Mouse (Mus musculus) hindbrain, postnatal 0 days (tissue): ENCODE results near the gene Jagn1. TPM values are rescaled to one million over a fixed set of nuclear protein-coding genes. Genes with fewer than 3 reads are reported as not detected.
A peak's percentile ranks its signal among the peaks of the same experiment; 100 is the strongest.

ENCODE experiments used
- ATAC-seq: fragments of 200-750 bp; cut with Nextera tagmentation; 2 replicates; pipeline ENCODE4 v1.8.0; 2017; ENCODE audit warnings: mild to moderate bottlenecking, moderate TSS enrichment, moderate library complexity
- DNase-seq: peaks from one replicate; pipeline ENCODE4 v3.0.0-alpha.2; 2015; ENCODE audit warnings: low spot score
- H3K27ac ChIP-seq: fragments of 300-500 bp; sonication (generic); 2 replicates; pipeline ENCODE4 v1.5.1; 2014; ENCODE audit warnings: mild to moderate bottlenecking
- H3K27me3 ChIP-seq: fragments of 300-500 bp; sonication (generic); 2 replicates; pipeline ENCODE4 v1.6.1; 2014; ENCODE audit warnings: low read length, mixed read lengths; ENCODE audit not compliant: insufficient read depth
- H3K36me3 ChIP-seq: fragments of 300-500 bp; sonication (generic); 2 replicates; pipeline ENCODE4 v1.6.1; 2014; ENCODE audit warnings: low read length, mixed read lengths; ENCODE audit not compliant: insufficient read depth
- H3K4me1 ChIP-seq: fragments of 300-500 bp; sonication (generic); 2 replicates; pipeline ENCODE4 v1.6.1; 2014; ENCODE audit warnings: antibody characterized with exemption, low read length, mixed read lengths; ENCODE audit not compliant: insufficient read depth
- H3K4me2 ChIP-seq: fragments of 300-500 bp; sonication (generic); 2 replicates; pipeline ENCODE4 v1.6.1; 2014; ENCODE audit warnings: low read depth, mild to moderate bottlenecking, low read length, moderate library complexity, mixed read lengths
- H3K4me3 ChIP-seq: fragments of 300-500 bp; sonication (generic); 2 replicates; pipeline ENCODE4 v1.5.1; 2014; ENCODE audit warnings: low read length
- H3K9ac ChIP-seq: fragments of 300-500 bp; sonication (generic); replicated peaks from 2 replicates; pipeline ENCODE4 v1.6.1; 2014; ENCODE audit warnings: mild to moderate bottlenecking, low read length, moderate library complexity, mixed read lengths
- H3K9me3 ChIP-seq: fragments of 300-500 bp; sonication (generic); 2 replicates; pipeline ENCODE4 v1.6.1; 2016; ENCODE audit warnings: low read length, mixed read lengths
- CTCF ChIP-seq: IDR thresholded peaks from 2 replicates; pipeline ENCODE4 v1.5.1; 2016; ENCODE audit warnings: antibody characterized with exemption, control low read depth, low read depth
- WGBS: fragments of 180-500 bp; shearing (Covaris S2); extraction: QIAGEN DNeasy Blood & Tissue Kit; methylation state at CpG from one replicate; pipeline ENCODE4 v1.1.7; 2014; 5-methylcytosine and 5-hydroxymethylcytosine counted together
- microRNA-seq, 2 experiments: library from miRNA; unstranded; fragments of <30 nt; microRNA quantifications; one replicate each; pipeline ENCODE4; 2016
- polyA plus RNA-seq: library from polyadenylated mRNA; unstranded; fragments of >200 nt; fragmentation: Nextera tagmentation; extraction: Ambion mirVana; gene quantifications from 2 replicates; pipeline ENCODE4 v1.2.1, GENCODE M21; 2015
- total RNA-seq: library from RNA; depleted of rRNA; stranded (reverse); fragments of >200 nt; gene quantifications from 2 replicates; pipeline ENCODE4 v1.2.3, GENCODE M21; 2014; rRNA removed

Gene Jagn1
- total and polyA plus RNA-seq, 2 experiments from 2014 or later: 48.6 to 80.2 TPM

DNA sequence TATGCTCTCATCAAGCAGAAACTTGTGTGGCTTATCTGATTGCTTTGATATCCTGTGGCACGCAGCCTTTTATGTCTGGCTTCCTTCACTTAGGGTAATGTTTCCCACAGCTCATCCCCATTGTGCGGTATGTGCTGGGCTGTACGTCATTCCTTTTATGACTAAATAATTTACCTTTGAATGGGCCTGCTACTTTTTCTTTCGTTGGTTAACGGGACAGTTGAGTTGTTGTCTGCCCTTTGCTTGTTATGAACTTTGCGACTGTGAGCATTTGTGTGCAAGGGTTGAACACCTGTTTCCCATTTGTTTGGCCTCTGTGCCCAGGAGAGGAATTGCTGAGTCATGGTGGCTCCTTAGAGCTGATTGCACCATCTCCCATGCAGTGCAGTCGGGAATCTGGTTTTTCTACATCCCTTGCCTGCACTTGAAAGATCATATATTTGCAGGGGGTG is 44.8 kb downstream of the Jagn1 start:
- no peaks in the 10 kb centered on the region for H3K9me3 ChIP-seq

DNA sequence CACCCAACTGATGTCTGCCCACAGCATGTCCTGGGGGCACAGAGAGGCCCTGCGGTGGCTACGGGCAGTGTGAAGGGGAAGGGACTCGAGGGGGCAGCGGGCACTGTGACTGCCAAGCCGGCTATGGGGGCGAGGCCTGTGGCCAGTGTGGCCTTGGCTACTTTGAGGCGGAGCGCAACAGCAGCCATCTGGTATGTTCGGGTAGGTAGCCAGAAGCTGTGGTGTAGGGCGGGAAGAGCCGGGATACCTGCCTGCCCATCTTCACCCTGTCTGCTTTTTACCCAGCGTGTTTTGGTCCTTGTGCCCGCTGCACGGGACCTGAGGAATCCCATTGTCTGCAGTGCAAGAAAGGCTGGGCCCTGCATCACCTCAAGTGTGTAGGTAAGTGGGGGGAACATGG is 47.0 kb downstream of the Jagn1 start:
- H3K27ac ChIP-seq: no peak overlapping the region
- H3K4me1 ChIP-seq: 0 out of 2 replicates have a peak, but pooled peaks cover 4% of the 10 kb centered on the region
- H3K4me3 ChIP-seq: no peak overlapping the region
- H3K27me3 ChIP-seq: no peaks in the 10 kb centered on the region
- no peak overlapping the region for H3K4me2 ChIP-seq
- DNase-seq (no peak), ATAC-seq (no peak)
- H3K36me3 ChIP-seq: peaks cover 27% of the 10 kb centered on the region; the same call in 1 of the 2 replicates
- no peaks in the 10 kb centered on the region for H3K9me3 ChIP-seq
- TF ChIP-seq CTCF: no peak
- no peak overlapping the region for H3K9ac ChIP-seq
- 94% methylated on average over 14 of the region's 14 CpGs for WGBS

More for the DNA sequence above, 44.8 kb downstream of the Jagn1 start:
- no peak overlapping the region for H3K27ac ChIP-seq
- 57% methylated on average over 7 of the region's 7 CpGs for WGBS
- H3K4me2 ChIP-seq: no peak overlapping the region
- H3K27me3 ChIP-seq: no peaks in the 10 kb centered on the region
- peaks cover 14% of the 10 kb centered on the region for H3K4me1 ChIP-seq
- TF ChIP-seq CTCF: no peak
- no peak overlapping the region for H3K4me3 ChIP-seq
- ATAC-seq: no peak
- no peak overlapping the region for H3K9ac ChIP-seq
- no peak for DNase-seq
- peaks cover 25% of the 10 kb centered on the region; the same call in 1 of the 2 replicates for H3K36me3 ChIP-seq

DNA sequence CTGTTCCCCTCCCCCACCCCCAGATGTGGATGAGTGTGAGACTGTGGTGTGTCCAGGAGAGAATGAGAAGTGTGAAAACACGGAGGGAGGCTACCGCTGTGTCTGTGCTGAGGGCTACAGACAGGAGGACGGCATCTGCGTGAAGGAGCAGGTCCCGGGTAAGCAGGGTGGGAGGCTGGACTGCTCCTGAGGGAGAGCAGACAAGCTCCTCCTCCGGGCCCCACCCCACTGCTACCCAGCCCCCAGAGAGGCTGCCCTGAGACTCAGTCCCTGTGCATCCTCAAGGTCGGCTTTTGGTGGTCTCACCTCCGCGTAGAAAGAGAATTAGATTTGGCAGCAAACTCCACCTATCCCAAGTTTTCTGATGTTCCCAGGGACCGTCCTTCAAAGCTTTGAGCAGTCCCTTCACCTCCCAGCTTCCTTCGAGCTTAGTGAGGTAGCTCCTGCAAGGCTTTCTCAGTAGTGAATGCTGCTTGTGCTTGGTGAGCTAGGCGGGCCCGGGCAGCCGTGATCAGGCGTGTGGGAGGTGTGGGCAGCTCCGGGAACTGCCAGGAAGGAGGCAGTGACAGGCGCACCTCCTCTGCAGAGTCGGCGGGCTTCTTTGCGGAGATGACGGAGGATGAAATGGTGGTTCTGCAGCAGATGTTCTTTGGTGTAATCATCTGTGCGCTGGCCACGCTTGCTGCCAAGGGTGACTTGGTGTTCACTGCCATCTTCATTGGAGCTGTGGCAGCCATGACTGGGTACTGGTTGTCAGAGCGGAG is 49.9 kb downstream of the Jagn1 start:
- no peaks in the 10 kb centered on the region for H3K9me3 ChIP-seq
- no peak for TF ChIP-seq CTCF
- ATAC-seq: no peak
- no peak overlapping the region for H3K4me3 ChIP-seq
- 76% methylated on average over 24 of the region's 24 CpGs for WGBS
- H3K27ac ChIP-seq: no peak overlapping the region
- H3K36me3 ChIP-seq: peaks cover 27% of the 10 kb centered on the region; the same call in 1 of the 2 replicates
- no peaks in the 10 kb centered on the region for H3K27me3 ChIP-seq
- DNase-seq: no peak
- no peak overlapping the region for H3K4me2 ChIP-seq
- 0 out of 2 replicates have a peak, but pooled peaks cover 3% of the 10 kb centered on the region for H3K4me1 ChIP-seq
- H3K9ac ChIP-seq: no peak overlapping the region

DNA sequence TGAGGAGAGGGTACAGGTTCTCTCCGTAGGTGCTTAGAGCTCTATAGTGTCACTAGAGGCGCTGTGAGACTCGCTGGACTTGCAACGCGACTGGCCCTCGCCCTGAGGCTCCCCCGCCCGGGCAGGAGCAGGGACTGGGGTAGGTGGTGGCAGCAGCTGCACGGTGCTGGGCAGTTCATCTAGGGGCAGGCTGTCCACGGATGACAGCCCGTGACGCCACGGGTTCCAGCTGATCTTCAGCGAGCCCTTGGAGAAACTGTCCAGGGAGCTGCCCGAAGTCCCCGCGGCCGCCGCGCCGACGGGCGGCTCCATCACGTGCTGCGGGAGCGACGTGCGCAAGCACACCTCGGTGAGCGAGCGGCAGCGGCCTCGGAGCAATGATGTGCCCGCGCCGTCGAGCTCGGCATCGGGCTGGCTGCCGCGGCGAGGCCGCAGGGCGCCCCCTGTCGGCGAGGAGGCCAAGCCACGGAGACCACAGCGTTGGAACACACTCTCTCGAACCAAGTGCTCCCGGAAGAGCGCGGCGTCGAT is 52.0 kb downstream of the Jagn1 start:
- WGBS: 1% methylated on average over 42 of the region's 54 CpGs
- H3K4me1 ChIP-seq: 0 out of 2 replicates have a peak, but pooled peaks cover 3% of the 10 kb centered on the region
- no peak overlapping the region for H3K9ac ChIP-seq
- ATAC-seq (peak; percentile 83), DNase-seq (peak; percentile 87)
- peak overlapping the region; percentile 45 for H3K4me2 ChIP-seq
- H3K4me3 ChIP-seq: peak overlapping the region; percentile 29
- peak; percentile 67 for TF ChIP-seq CTCF
- no peaks in the 10 kb centered on the region for H3K9me3 ChIP-seq
- H3K27me3 ChIP-seq: no peaks in the 10 kb centered on the region
- peaks cover 17% of the 10 kb centered on the region; the same call in 1 of the 2 replicates for H3K36me3 ChIP-seq
- H3K27ac ChIP-seq: peak overlapping the region; percentile 33; the same call in 1 of the 2 replicates

DNA sequence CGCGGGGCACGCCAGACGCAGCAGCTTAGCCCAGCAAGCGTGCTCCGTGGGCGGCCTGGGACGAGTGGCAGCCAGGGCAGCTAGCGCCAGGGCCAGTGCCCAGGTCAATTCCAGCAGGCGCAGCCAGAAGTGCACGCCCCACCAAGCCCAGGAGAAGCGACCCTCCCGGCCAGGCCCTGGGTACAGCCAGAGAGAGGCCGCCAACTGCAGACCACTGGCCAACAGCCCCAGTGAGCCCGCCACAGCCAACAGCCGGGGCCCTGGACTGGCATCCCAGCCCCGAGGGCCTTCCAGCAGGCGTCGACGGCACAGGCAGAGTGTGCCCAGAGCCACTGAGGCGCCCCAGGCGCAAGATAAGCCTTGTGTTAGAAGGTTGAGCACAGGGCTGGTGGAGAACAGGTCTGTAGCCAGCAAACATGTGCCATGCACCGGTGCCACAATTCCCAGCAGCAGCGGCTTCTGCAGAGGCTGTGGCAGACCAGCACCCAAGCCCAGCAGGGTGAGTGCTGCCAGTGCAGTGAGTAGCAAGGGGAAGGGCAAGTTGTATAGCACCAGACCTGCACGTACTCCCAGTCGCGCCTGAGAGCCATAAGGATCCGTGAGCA is 52.8 kb downstream of the Jagn1 start:
- ATAC-seq (peak; percentile 4; the same call in 1 of the 2 replicates), DNase-seq (no peak)
- Histone ChIP-seq H3K27me3 (no peaks in the 10 kb centered on the region), H3K9ac (no peak overlapping the region; the same call in 1 of the 2 replicates), H3K36me3 (peaks cover 8% of the 10 kb centered on the region; the same call in 1 of the 2 replicates), H3K4me1 (0 out of 2 replicates have a peak, but pooled peaks cover 3% of the 10 kb centered on the region), H3K27ac (no peak overlapping the region), H3K4me3 (peak overlapping the region; percentile 29; the same call in 1 of the 2 replicates), H3K9me3 (no peaks in the 10 kb centered on the region), H3K4me2 (peak overlapping the region; percentile 45)
- 60% methylated on average over 28 of the region's 28 CpGs for WGBS
- no peak for TF ChIP-seq CTCF

Small RNA genes lying within 50 kb of the gene (microRNA-seq; reads per million reads assigned to microRNA genes)
- gene Gm24387: 0 reads per million in 2 experiments

Other genes with a start within 250 kb of the Jagn1 start
- 64.9 and 72.9 TPM in 2 replicates for gene Lhfpl4, start 247.2 kb upstream of the Jagn1 start, total RNA-seq
- gene Lhfpl4, start 247.2 kb upstream of the Jagn1 start, polyA plus RNA-seq: 50.9 and 56.0 TPM in 2 replicates
- 48.9 and 49.8 TPM in 2 replicates for gene Mtmr14, start 204.7 kb upstream of the Jagn1 start, total RNA-seq
- 29.1 and 34.8 TPM in 2 replicates for gene Mtmr14, start 204.7 kb upstream of the Jagn1 start, polyA plus RNA-seq
- gene Cpne9, start 160.3 kb upstream of the Jagn1 start, total RNA-seq: 4.2 and 16.9 TPM in 2 replicates
- gene Cpne9, start 160.3 kb upstream of the Jagn1 start, polyA plus RNA-seq: 16.1 and 18.6 TPM in 2 replicates
- gene Brpf1, start 135.4 kb upstream of the Jagn1 start, total RNA-seq: 34.4 and 34.6 TPM in 2 replicates
- 12.3 and 12.8 TPM in 2 replicates for gene Brpf1, start 135.4 kb upstream of the Jagn1 start, polyA plus RNA-seq
- 14.6 and 17.9 TPM in 2 replicates for gene Ogg1, start 115.6 kb upstream of the Jagn1 start, total RNA-seq
- 8.6 and 8.9 TPM in 2 replicates for gene Ogg1, start 115.6 kb upstream of the Jagn1 start, polyA plus RNA-seq
- 96.5 and 105 TPM in 2 replicates for gene Camk1, start 98.6 kb upstream of the Jagn1 start, total RNA-seq
- 109 and 111 TPM in 2 replicates for gene Camk1, start 98.6 kb upstream of the Jagn1 start, polyA plus RNA-seq
- gene Tada3, start 64.7 kb upstream of the Jagn1 start, total RNA-seq: 26.2 and 33.1 TPM in 2 replicates
- gene Tada3, start 64.7 kb upstream of the Jagn1 start, polyA plus RNA-seq: 57.5 and 61.8 TPM in 2 replicates
- 178 and 195 TPM in 2 replicates for gene Arpc4, start 64.5 kb upstream of the Jagn1 start, total RNA-seq
- 475 and 479 TPM in 2 replicates for gene Arpc4, start 64.5 kb upstream of the Jagn1 start, polyA plus RNA-seq
- 11.9 and 13.1 TPM in 2 replicates for gene Ttll3, start 53.3 kb upstream of the Jagn1 start, total RNA-seq
- gene Ttll3, start 53.3 kb upstream of the Jagn1 start, polyA plus RNA-seq: 10.3 and 11.6 TPM in 2 replicates
- gene Rpusd3, start 23.2 kb upstream of the Jagn1 start, total RNA-seq: 20.8 and 23.6 TPM in 2 replicates
- gene Rpusd3, start 23.2 kb upstream of the Jagn1 start, polyA plus RNA-seq: 24.2 and 27.3 TPM in 2 replicates
- gene Cidec, start 6.8 kb upstream of the Jagn1 start, total RNA-seq: not detected in 2 replicates
- gene Cidec, start 6.8 kb upstream of the Jagn1 start, polyA plus RNA-seq: not detected in 2 replicates
- 0.10 TPM in 1 of 2 replicates, not detected in the other for gene Il17re, start 15.9 kb downstream of the Jagn1 start, total RNA-seq
- gene Il17re, start 15.9 kb downstream of the Jagn1 start, polyA plus RNA-seq: 0.48 and 0.75 TPM in 2 replicates
- gene Il17rc, start 28.9 kb downstream of the Jagn1 start, total RNA-seq: 7.3 and 9.0 TPM in 2 replicates
- 5.2 and 7.0 TPM in 2 replicates for gene Il17rc, start 28.9 kb downstream of the Jagn1 start, polyA plus RNA-seq
- 41.6 and 51.1 TPM in 2 replicates for gene Creld1, start 40.7 kb downstream of the Jagn1 start, total RNA-seq
- 60.2 and 65.0 TPM in 2 replicates for gene Creld1, start 40.7 kb downstream of the Jagn1 start, polyA plus RNA-seq
- gene Prrt3, start 59.4 kb downstream of the Jagn1 start, total RNA-seq: 40.4 and 41.7 TPM in 2 replicates
- 15.7 and 15.8 TPM in 2 replicates for gene Prrt3, start 59.4 kb downstream of the Jagn1 start, polyA plus RNA-seq
- 81.0 and 86.8 TPM in 2 replicates for gene Emc3, start 89.1 kb downstream of the Jagn1 start, total RNA-seq
- gene Emc3, start 89.1 kb downstream of the Jagn1 start, polyA plus RNA-seq: 120 and 124 TPM in 2 replicates
- gene Fancd2, start 89.1 kb downstream of the Jagn1 start, total RNA-seq: 3.8 and 4.5 TPM in 2 replicates
- 2.1 and 2.7 TPM in 2 replicates for gene Fancd2, start 89.1 kb downstream of the Jagn1 start, polyA plus RNA-seq
- gene Fancd2os, start 158.1 kb downstream of the Jagn1 start, total RNA-seq: 0.54 TPM in 1 of 2 replicates, not detected in the other
- not detected in 2 replicates for gene Fancd2os, start 158.1 kb downstream of the Jagn1 start, polyA plus RNA-seq
- 179 and 211 TPM in 2 replicates for gene Brk1, start 162.2 kb downstream of the Jagn1 start, total RNA-seq
- 295 TPM in 2 replicates for gene Brk1, start 162.2 kb downstream of the Jagn1 start, polyA plus RNA-seq
- 95.7 and 95.9 TPM in 2 replicates for gene Vhl, start 181.4 kb downstream of the Jagn1 start, total RNA-seq
- gene Vhl, start 181.4 kb downstream of the Jagn1 start, polyA plus RNA-seq: 65.4 and 66.8 TPM in 2 replicates
- gene Irak2, start 195.9 kb downstream of the Jagn1 start, total RNA-seq: 12.1 and 13.9 TPM in 2 replicates
- gene Irak2, start 195.9 kb downstream of the Jagn1 start, polyA plus RNA-seq: 4.6 and 4.8 TPM in 2 replicates